Mouse (Mus musculus): ENCODE data around the gene Sf1.

Sf1 gene

GRCm38 (mm10) chr19:6363411-6364240 lies at the start of gene Sf1:
Gene Sf1 (plus strand): TSS chr19:6363690.
- peak; percentile 98 for DNase-seq (ENCODE audit: low spot score)

GRCm38 (mm10) chr19:6313796-6314195 lies 49.7 kb upstream of the Sf1 start:
- no peak for DNase-seq (ENCODE audit: low spot score)

GRCm38 (mm10) chr19:6314513-6314912 lies 49.0 kb upstream of the Sf1 start:
- no peak for DNase-seq (ENCODE audit: low spot score)

GRCm38 (mm10) chr19:6315573-6315972 lies 47.9 kb upstream of the Sf1 start:
- DNase-seq (ENCODE audit: low spot score), result no peak

- DNase-seq (ENCODE audit: low spot score), result no peak
Measured at GRCm38 (mm10) chr19:6318145-6318544, 45.3 kb upstream of the Sf1 start.

- no peak for DNase-seq (ENCODE audit: low spot score)
Measured at GRCm38 (mm10) chr19:6321358-6321757, 42.1 kb upstream of the Sf1 start.

GRCm38 (mm10) chr19:6321786-6322621 lies 41.5 kb upstream of the Sf1 start:
- DNase-seq (ENCODE audit: low spot score), result no peak

- DNase-seq (ENCODE audit: low spot score), result no peak
Measured at GRCm38 (mm10) chr19:6324751-6325150, 38.7 kb upstream of the Sf1 start.

GRCm38 (mm10) chr19:6331178-6331577 lies 32.3 kb upstream of the Sf1 start:
- DNase-seq (ENCODE audit: low spot score), result no peak

GRCm38 (mm10) chr19:6331719-6332516 lies 31.6 kb upstream of the Sf1 start:
- no peak for DNase-seq (ENCODE audit: low spot score)

GRCm38 (mm10) chr19:6333761-6334595 lies 29.5 kb upstream of the Sf1 start:
- DNase-seq (ENCODE audit: low spot score), result no peak

- DNase-seq (ENCODE audit: low spot score), result peak; percentile 77
Measured at GRCm38 (mm10) chr19:6334673-6335457, 28.6 kb upstream of the Sf1 start, which contains the start of gene Men1. Gene Men1 (plus strand): TSS chr19:6334979.

GRCm38 (mm10) chr19:6335458-6335827 lies 28.0 kb upstream of the Sf1 start:
- DNase-seq (ENCODE audit: low spot score), result no peak

- DNase-seq (ENCODE audit: low spot score), result no peak
Measured at GRCm38 (mm10) chr19:6336920-6337319, 26.6 kb upstream of the Sf1 start.

GRCm38 (mm10) chr19:6338171-6338570 lies 25.3 kb upstream of the Sf1 start:
- DNase-seq (ENCODE audit: low spot score), result no peak

GRCm38 (mm10) chr19:6338716-6339115 lies 24.8 kb upstream of the Sf1 start:
- no peak for DNase-seq (ENCODE audit: low spot score)

GRCm38 (mm10) chr19:6339191-6339590 lies 24.3 kb upstream of the Sf1 start:
- DNase-seq (ENCODE audit: low spot score), result no peak

GRCm38 (mm10) chr19:6339890-6340504 lies 23.5 kb upstream of the Sf1 start:
- no peak for DNase-seq (ENCODE audit: low spot score)

- DNase-seq (ENCODE audit: low spot score), result peak; percentile 58
Measured at GRCm38 (mm10) chr19:6340524-6341452, 22.7 kb upstream of the Sf1 start, which contains the start of gene Map4k2. Gene Map4k2 (plus strand): TSS chr19:6341135.

Data from ovary, postnatal 10 days (tissue).